Mouse (Mus musculus) intestine, embryonic 16.5 days (tissue): ENCODE data around the gene Magi1. TPM values are rescaled to one million over a fixed set of nuclear protein-coding genes. Genes with fewer than 3 reads are reported as not detected.

Source experiments
- ATAC-seq: fragments of 200-750 bp; cut with Nextera tagmentation; 2 replicates; pipeline ENCODE4 v1.8.0; 2017; ENCODE audit warnings: moderate TSS enrichment, moderate library complexity
- H3K27ac ChIP-seq: fragments of 300-500 bp; sonication (generic); 2 replicates; pipeline ENCODE4 v1.5.1; 2014; ENCODE audit warnings: mild to moderate bottlenecking, low read length
- H3K27me3 ChIP-seq: fragments of 300-500 bp; sonication (generic); replicated peaks from 2 replicates; pipeline ENCODE4 v1.6.1; 2014; ENCODE audit warnings: low read length, control low read depth, mixed read lengths; ENCODE audit not compliant: control insufficient read depth, insufficient read depth
- H3K36me3 ChIP-seq: fragments of 300-500 bp; sonication (generic); 2 replicates; pipeline ENCODE4 v1.6.1; 2014; ENCODE audit warnings: low read length, control low read depth; ENCODE audit not compliant: control insufficient read depth, insufficient read depth
- H3K4me1 ChIP-seq: fragments of 300-500 bp; sonication (generic); 2 replicates; pipeline ENCODE4 v1.6.1; 2014; ENCODE audit warnings: low read length, control low read depth, mixed read lengths; ENCODE audit not compliant: control insufficient read depth, insufficient read depth
- H3K4me2 ChIP-seq: fragments of 300-500 bp; sonication (generic); 2 replicates; pipeline ENCODE4 v1.6.1; 2014; ENCODE audit warnings: low read depth, low read length, control low read depth
- H3K4me3 ChIP-seq: fragments of 300-500 bp; sonication (generic); 2 replicates; pipeline ENCODE4 v1.5.1; 2014; ENCODE audit warnings: mild to moderate bottlenecking, low read length
- H3K9ac ChIP-seq: fragments of 300-500 bp; sonication (generic); 2 replicates; pipeline ENCODE4 v1.6.1; 2014; ENCODE audit warnings: low read depth, low read length
- H3K9me3 ChIP-seq: fragments of 300-500 bp; sonication (generic); 2 replicates; pipeline ENCODE4 v1.6.1; 2016; ENCODE audit warnings: low read length, control low read depth; ENCODE audit not compliant: control insufficient read depth
- WGBS: fragments of 180-500 bp; shearing (Covaris S2); extraction: QIAGEN DNeasy Blood & Tissue Kit; methylation state at CpG from one replicate; pipeline ENCODE4 v1.1.7; 2014; 5-methylcytosine and 5-hydroxymethylcytosine counted together
- polyA plus RNA-seq: library from polyadenylated mRNA; unstranded; fragments of >200 nt; fragmentation: Nextera tagmentation; extraction: Ambion mirVana; gene quantifications from 2 replicates; pipeline ENCODE4 v1.2.1, GENCODE M21; 2015

The Magi1 gene
- polyA plus RNA-seq, 1 experiment from 2014 or later, result 6.7 TPM

DNA sequence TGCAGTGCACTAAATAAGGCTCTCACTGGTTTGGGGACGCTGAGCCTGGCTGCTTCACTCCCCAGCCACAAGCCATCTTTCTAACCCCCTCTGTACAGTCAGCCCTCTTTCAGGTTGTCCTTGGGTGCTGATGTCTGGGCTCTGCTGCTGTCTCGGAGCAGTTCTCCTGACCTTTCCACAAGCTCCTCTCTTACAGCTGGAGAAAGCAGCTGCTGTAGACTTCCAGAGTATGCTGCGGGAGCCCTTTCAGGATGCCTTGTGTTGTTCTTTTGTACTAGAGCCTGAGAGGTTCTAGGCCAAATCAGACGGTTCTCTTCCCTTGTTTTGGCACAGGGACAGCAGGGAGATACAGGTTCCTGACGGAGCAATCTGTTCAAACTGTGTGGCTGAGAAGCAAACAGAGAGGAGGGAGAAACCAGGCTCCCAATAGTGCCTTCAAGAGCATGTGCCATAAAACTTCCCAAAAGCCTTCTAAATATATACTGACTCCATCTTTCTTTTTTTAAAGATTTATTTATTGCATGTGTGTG is 478.2 kb downstream of the Magi1 start:
- no peak for ATAC-seq
- WGBS, result 78% methylated on average over 5 of the region's 5 CpGs
- peaks cover 8% of the 10 kb centered on the region for H3K4me1 ChIP-seq
- H3K4me3 ChIP-seq, result no peak overlapping the region
- H3K27me3 ChIP-seq, result no peaks in the 10 kb centered on the region
- no peaks in the 10 kb centered on the region for H3K36me3 ChIP-seq
- no peaks in the 10 kb centered on the region for H3K9me3 ChIP-seq
- no peak overlapping the region for H3K4me2 ChIP-seq
- no peak overlapping the region for H3K27ac ChIP-seq
- no peak overlapping the region for H3K9ac ChIP-seq

DNA sequence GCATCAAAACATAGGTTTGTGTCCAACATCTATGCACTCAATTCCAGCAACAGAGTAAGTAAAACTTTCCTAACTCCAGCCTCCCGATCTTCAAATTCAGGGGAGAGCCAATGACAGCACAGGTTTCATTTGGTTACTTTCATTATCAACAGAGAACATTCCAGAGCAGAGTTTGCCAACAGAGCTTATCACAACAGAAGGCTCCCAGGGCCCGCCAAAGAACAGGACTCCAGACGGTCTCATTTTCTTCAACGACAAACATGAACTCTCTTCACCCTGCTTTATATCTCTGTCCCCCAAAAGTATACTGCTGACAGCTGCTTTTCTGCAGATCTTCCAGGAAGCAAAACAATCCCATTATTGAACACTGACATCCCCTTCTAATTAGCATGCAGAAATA is 481.3 kb downstream of the Magi1 start:
- no peaks in the 10 kb centered on the region for H3K9me3 ChIP-seq
- H3K9ac ChIP-seq, result no peak overlapping the region
- H3K4me2 ChIP-seq, result no peak overlapping the region
- no peak overlapping the region for H3K27ac ChIP-seq
- no peak for ATAC-seq
- peaks cover 8% of the 10 kb centered on the region for H3K4me1 ChIP-seq
- no peaks in the 10 kb centered on the region for H3K36me3 ChIP-seq
- no peaks in the 10 kb centered on the region for H3K27me3 ChIP-seq
- WGBS, result 16% methylated on average over 4 of the region's 4 CpGs
- H3K4me3 ChIP-seq, result no peak overlapping the region

DNA sequence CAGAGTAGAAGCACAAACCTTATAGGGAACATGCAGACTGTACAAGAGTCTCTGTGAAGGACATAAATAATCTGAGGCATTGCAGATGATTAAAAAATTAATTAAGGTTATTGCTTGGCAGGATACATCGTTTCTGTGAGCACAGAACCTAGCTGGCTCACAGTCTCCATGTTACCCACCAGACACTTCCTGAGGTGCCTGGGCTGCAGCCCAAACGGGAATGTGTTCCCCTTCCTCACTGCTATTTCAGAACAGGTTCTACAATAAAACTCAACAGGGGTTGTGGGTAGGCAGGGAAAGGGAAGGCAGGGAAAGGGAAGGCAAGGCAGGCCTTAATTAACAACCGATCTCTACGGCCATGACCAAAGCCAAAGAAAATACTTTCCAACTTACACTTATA is 483.3 kb downstream of the Magi1 start:
- Histone ChIP-seq H3K36me3 (no peaks in the 10 kb centered on the region), H3K4me1 (peaks cover 8% of the 10 kb centered on the region), H3K27me3 (no peaks in the 10 kb centered on the region), H3K27ac (no peak overlapping the region), H3K9me3 (no peaks in the 10 kb centered on the region), H3K4me2 (no peak overlapping the region), H3K9ac (no peak overlapping the region), H3K4me3 (no peak overlapping the region)
- ATAC-seq, result no peak
- WGBS, result 62% methylated on average over 4 of the region's 4 CpGs

- Histone ChIP-seq H3K9ac (no peak overlapping the region), H3K4me3 (no peak overlapping the region), H3K27me3 (no peaks in the 10 kb centered on the region), H3K4me2 (no peak overlapping the region), H3K9me3 (no peaks in the 10 kb centered on the region), H3K27ac (no peak overlapping the region), H3K36me3 (no peaks in the 10 kb centered on the region), H3K4me1 (no peaks in the 10 kb centered on the region)
- 74% methylated on average over 10 of the region's 10 CpGs for WGBS
- no peak for ATAC-seq
Measured at GRCm38 (mm10) chr6:93792309-93793215, 491.2 kb downstream of the Magi1 start.

- Histone ChIP-seq H3K27me3 (no peaks in the 10 kb centered on the region), H3K36me3 (no peaks in the 10 kb centered on the region), H3K4me1 (no peaks in the 10 kb centered on the region), H3K27ac (no peak overlapping the region), H3K9me3 (no peaks in the 10 kb centered on the region), H3K9ac (no peak overlapping the region), H3K4me3 (no peak overlapping the region), H3K4me2 (no peak overlapping the region)
- no peak for ATAC-seq
Measured at GRCm38 (mm10) chr6:93789721-93790120, 494.0 kb downstream of the Magi1 start.

DNA sequence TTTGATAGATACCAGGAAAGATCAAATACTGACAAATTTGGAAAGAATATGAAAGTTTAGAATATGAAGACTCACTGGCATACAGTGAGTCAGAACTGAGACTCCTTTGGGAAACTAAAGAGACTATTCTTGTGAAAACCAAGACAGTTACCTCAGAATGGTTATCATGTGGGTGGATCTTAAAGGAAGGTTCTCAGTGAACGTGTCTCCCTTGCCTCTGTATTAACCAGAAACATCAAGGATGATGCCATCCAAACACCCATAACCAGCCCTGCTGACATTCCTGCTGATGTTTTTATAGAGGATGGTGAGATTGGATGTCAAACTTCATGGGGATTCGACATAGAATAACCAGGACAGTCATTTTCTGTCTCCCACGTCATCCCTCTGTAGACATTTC is 496.7 kb downstream of the Magi1 start:
- Histone ChIP-seq H3K27ac (no peak overlapping the region), H3K9ac (no peak overlapping the region), H3K4me2 (no peak overlapping the region), H3K4me3 (no peak overlapping the region), H3K4me1 (no peaks in the 10 kb centered on the region), H3K9me3 (no peaks in the 10 kb centered on the region), H3K27me3 (no peaks in the 10 kb centered on the region), H3K36me3 (no peaks in the 10 kb centered on the region)
- ATAC-seq, result no peak
- WGBS, result 87% methylated on average over 3 of the region's 3 CpGs

GRCm38 (mm10) chr6:93786220-93786619 is 497.5 kb downstream of the Magi1 start:
- no peaks in the 10 kb centered on the region for H3K9me3 ChIP-seq
- H3K9ac ChIP-seq, result no peak overlapping the region
- H3K27ac ChIP-seq, result no peak overlapping the region
- H3K36me3 ChIP-seq, result no peaks in the 10 kb centered on the region
- ATAC-seq, result no peak
- H3K4me2 ChIP-seq, result no peak overlapping the region
- no peak overlapping the region for H3K4me3 ChIP-seq
- H3K4me1 ChIP-seq, result no peaks in the 10 kb centered on the region
- no peaks in the 10 kb centered on the region for H3K27me3 ChIP-seq
- 69% methylated on average over 2 of the region's 2 CpGs for WGBS

- H3K36me3 ChIP-seq, result no peaks in the 10 kb centered on the region
- H3K27ac ChIP-seq, result no peak overlapping the region
- no peaks in the 10 kb centered on the region for H3K27me3 ChIP-seq
- no peaks in the 10 kb centered on the region for H3K9me3 ChIP-seq
- H3K4me2 ChIP-seq, result no peak overlapping the region
- WGBS, result 52% methylated on average over 4 of the region's 4 CpGs
- ATAC-seq, result no peak
- H3K4me1 ChIP-seq, result no peaks in the 10 kb centered on the region
- no peak overlapping the region for H3K9ac ChIP-seq
- no peak overlapping the region for H3K4me3 ChIP-seq
Measured at GRCm38 (mm10) chr6:93771081-93771480, 512.6 kb downstream of the Magi1 start.

- Histone ChIP-seq H3K27me3 (no peaks in the 10 kb centered on the region), H3K9ac (no peak overlapping the region), H3K4me3 (no peak overlapping the region), H3K4me1 (no peaks in the 10 kb centered on the region), H3K27ac (no peak overlapping the region), H3K36me3 (no peaks in the 10 kb centered on the region), H3K4me2 (no peak overlapping the region), H3K9me3 (no peaks in the 10 kb centered on the region)
- 79% methylated on average over 5 of the region's 5 CpGs for WGBS
- no peak for ATAC-seq
Measured at GRCm38 (mm10) chr6:93770283-93771025, 513.3 kb downstream of the Magi1 start.
